Mouse (Mus musculus) urinary bladder, postnatal 10 days (tissue): ENCODE results near the gene Abr.

Source experiments
- DNase-seq: peaks from one replicate; pipeline ENCODE4 v3.0.0; 2022; ENCODE audit warnings: low spot score

Gene Abr

GRCm38 (mm10) chr11:76406702-76407583 lies 215.2 kb downstream of the Abr start, which contains the start of gene Timm22:
Timm22 (plus strand) TSS chr11:76406952.
- peak; percentile 81 for DNase-seq

- no peak for DNase-seq
Measured at GRCm38 (mm10) chr11:76405626-76406264, 216.4 kb downstream of the Abr start.

- DNase-seq, result no peak
Measured at GRCm38 (mm10) chr11:76405113-76405512, 217.0 kb downstream of the Abr start.

GRCm38 (mm10) chr11:76401398-76401797 lies 220.7 kb downstream of the Abr start:
- no peak for DNase-seq

GRCm38 (mm10) chr11:76399587-76400330 lies 222.4 kb downstream of the Abr start:
- DNase-seq, result no peak

GRCm38 (mm10) chr11:76398798-76399586 lies 223.1 kb downstream of the Abr start, which contains the start of gene Nxn:
Nxn (minus strand) TSS chr11:76399140.
- DNase-seq, result peak; percentile 77

GRCm38 (mm10) chr11:76398312-76398797 lies 223.8 kb downstream of the Abr start:
- no peak for DNase-seq

GRCm38 (mm10) chr11:76397650-76398311 lies 224.3 kb downstream of the Abr start:
- no peak for DNase-seq

GRCm38 (mm10) chr11:76392996-76393395 lies 229.1 kb downstream of the Abr start:
- no peak for DNase-seq

- no peak for DNase-seq
Measured at GRCm38 (mm10) chr11:76392532-76392931, 229.6 kb downstream of the Abr start.

- no peak for DNase-seq
Measured at GRCm38 (mm10) chr11:76388711-76389110, 233.4 kb downstream of the Abr start.

- no peak for DNase-seq
Measured at GRCm38 (mm10) chr11:76387097-76387496, 235.0 kb downstream of the Abr start.

- no peak for DNase-seq
Measured at GRCm38 (mm10) chr11:76385746-76386145, 236.4 kb downstream of the Abr start.

- DNase-seq, result no peak
Measured at GRCm38 (mm10) chr11:76385017-76385416, 237.1 kb downstream of the Abr start.

- DNase-seq, result no peak
Measured at GRCm38 (mm10) chr11:76384307-76384706, 237.8 kb downstream of the Abr start.

- DNase-seq, result no peak
Measured at GRCm38 (mm10) chr11:76382711-76383324, 239.3 kb downstream of the Abr start.

- no peak for DNase-seq
Measured at GRCm38 (mm10) chr11:76381201-76381885, 240.8 kb downstream of the Abr start.

GRCm38 (mm10) chr11:76379921-76380544 lies 242.1 kb downstream of the Abr start:
- no peak for DNase-seq

GRCm38 (mm10) chr11:76376425-76376824 lies 245.7 kb downstream of the Abr start:
- DNase-seq, result no peak
